ENCODE assay signal across 14 mouse cellular contexts in the genomic region with DNA sequence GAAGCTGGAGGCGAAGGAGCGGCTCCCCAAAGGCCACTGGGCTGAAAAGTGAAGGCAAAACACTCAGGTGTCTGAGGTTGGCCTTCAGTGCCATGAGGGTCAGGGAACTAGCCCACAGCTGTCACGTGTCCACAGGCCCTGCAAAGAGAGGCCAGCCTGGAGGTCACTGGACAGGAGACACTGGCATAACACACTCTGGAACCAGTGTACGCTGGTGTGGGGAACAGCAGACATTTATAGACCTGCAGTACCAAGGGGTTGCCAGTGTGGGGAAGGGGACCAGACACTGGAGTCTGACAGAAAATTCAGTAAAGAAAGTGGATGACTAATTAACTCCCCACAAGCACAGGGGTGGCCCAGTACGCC. TPM values are rescaled to one million over a fixed set of nuclear protein-coding genes. Genes with fewer than 3 reads are reported as not detected.
DNase-seq lines count a peak whose midpoint lies in the region; ATAC-seq and TF ChIP-seq lines count a peak whose summit lies in the region.
"Had no signal": no experiment of that assay in that cellular context is flagged by ENCODE, and none has a peak within 500 bp of the region (broad histone marks: within the 10 kb centered on the region; RNA-seq: fewer than 3 reads in every experiment).

No protein-coding gene starts in this region.

- peak; percentile 60; the same call in 1 of the 2 replicates for ATAC-seq in kidney, embryonic 14.5 days (ENCODE audit: low FRiP score, low TSS enrichment)
- 0 out of 2 replicates have a peak, but pooled peaks have one; percentile 21 for ATAC-seq in hindbrain, embryonic 13.5 days (ENCODE audit: low FRiP score)
- ATAC-seq in neural tube, embryonic 11.5 days (ENCODE audit: insufficient read depth, low FRiP score, low TSS enrichment): no peak

- H3K36me3 ChIP-seq in kidney, embryonic 14.5 days (ENCODE audit: control insufficient read depth, insufficient read depth, low read length): no peaks in the 10 kb centered on the region
- H3K36me3 ChIP-seq in hindbrain, embryonic 13.5 days: no peaks in the 10 kb centered on the region
- H3K36me3 ChIP-seq in neural tube, embryonic 11.5 days (ENCODE audit: control insufficient read depth, insufficient read depth, low read length): no peaks in the 10 kb centered on the region
- H3K36me3 ChIP-seq: liver, embryonic 13.5 days; midbrain, embryonic 10.5 days had no signal

- H3K4me2 ChIP-seq in kidney, embryonic 14.5 days (replicated peaks; ENCODE audit: low read depth, low read length): no peak overlapping the region
- H3K4me2 ChIP-seq in hindbrain, embryonic 13.5 days: 0 out of 2 replicates have a peak overlapping the region, but pooled peaks have one; percentile 6
- no peak overlapping the region for H3K4me2 ChIP-seq in neural tube, embryonic 11.5 days (ENCODE audit: low read depth)
- H3K4me2 ChIP-seq: liver, embryonic 13.5 days had no signal

- H3K27ac ChIP-seq in kidney, embryonic 14.5 days (ENCODE audit: low read depth, low read length): peak overlapping the region; percentile 72; the same call in 1 of the 2 replicates
- H3K27ac ChIP-seq in hindbrain, embryonic 13.5 days: peak overlapping the region; percentile 31; the same call in 1 of the 2 replicates
- H3K27ac ChIP-seq in neural tube, embryonic 11.5 days (ENCODE audit: low read depth, low read length): peak overlapping the region; percentile 68
- H3K27ac ChIP-seq in layer of hippocampus, adult 2 months: no peak overlapping the region
- H3K27ac ChIP-seq: liver, embryonic 13.5 days; midbrain, embryonic 10.5 days had no signal

- no peaks in the 10 kb centered on the region for H3K9me3 ChIP-seq in kidney, embryonic 14.5 days (ENCODE audit: control insufficient read depth, low read length)
- H3K9me3 ChIP-seq in hindbrain, embryonic 13.5 days: no peaks in the 10 kb centered on the region
- no peaks in the 10 kb centered on the region for H3K9me3 ChIP-seq in neural tube, embryonic 11.5 days (ENCODE audit: control insufficient read depth, low read length)
- H3K9me3 ChIP-seq: liver, embryonic 13.5 days; midbrain, embryonic 10.5 days had no signal

- H3K27me3 ChIP-seq in kidney, embryonic 14.5 days (ENCODE audit: control insufficient read depth, insufficient read depth, low read length): no peaks in the 10 kb centered on the region
- peaks cover 61% of the 10 kb centered on the region for H3K27me3 ChIP-seq in hindbrain, embryonic 13.5 days
- H3K27me3 ChIP-seq in neural tube, embryonic 11.5 days (ENCODE audit: control insufficient read depth, insufficient read depth, low read length): peaks cover 3% of the 10 kb centered on the region; the same call in 1 of the 2 replicates

- H3K4me3 ChIP-seq in kidney, embryonic 14.5 days (ENCODE audit: low read length): no peak overlapping the region
- no peak overlapping the region for H3K4me3 ChIP-seq in hindbrain, embryonic 13.5 days
- H3K4me3 ChIP-seq in neural tube, embryonic 11.5 days (ENCODE audit: low read depth, low read length): no peak overlapping the region
- no peak overlapping the region for H3K4me3 ChIP-seq in layer of hippocampus, adult 2 months
- H3K4me3 ChIP-seq: liver, embryonic 13.5 days; midbrain, embryonic 10.5 days; myocyte had no signal

- H3K9ac ChIP-seq in kidney, embryonic 14.5 days (ENCODE audit: low read depth, low read length): no peak overlapping the region
- H3K9ac ChIP-seq in hindbrain, embryonic 13.5 days: 0 out of 2 replicates have a peak overlapping the region, but pooled peaks have one; percentile 25
- no peak overlapping the region for H3K9ac ChIP-seq in neural tube, embryonic 11.5 days (ENCODE audit: low read length)
- H3K9ac ChIP-seq: liver, embryonic 13.5 days had no signal

- TF ChIP-seq CTCF in layer of hippocampus, adult 2 months (conservative IDR thresholded peaks at IDR 0.05): no peak

- H3K4me1 ChIP-seq in kidney, embryonic 14.5 days (ENCODE audit: control insufficient read depth, insufficient read depth, low read length): peaks cover 40% of the 10 kb centered on the region
- peaks cover 46% of the 10 kb centered on the region for H3K4me1 ChIP-seq in hindbrain, embryonic 13.5 days (replicated peaks)
- H3K4me1 ChIP-seq in neural tube, embryonic 11.5 days (ENCODE audit: control insufficient read depth, insufficient read depth, low read length): peaks cover 48% of the 10 kb centered on the region

- 24% methylated on average over 5 of the region's 5 CpGs for WGBS in kidney, embryonic 14.5 days
- WGBS in hindbrain, embryonic 13.5 days: 27% methylated on average over 5 of the region's 5 CpGs
- WGBS in neural tube, embryonic 11.5 days: 20% methylated on average over 5 of the region's 5 CpGs

- peak; percentile 57 for DNase-seq in embryo, embryonic 10 days (ENCODE audit: low spot score)
- no peak for DNase-seq in embryo, embryonic 9.5 days (ENCODE audit: extremely low spot score)
- no peak for DNase-seq in kidney, adult 18-20 months
- no peak for DNase-seq in neural tube, embryonic 11.5 days (ENCODE audit: low spot score)
- DNase-seq in layer of hippocampus, adult 2 months (ENCODE audit: low spot score in 2 of 2): no peak
- DNase-seq in gastrocnemius, adult 8-10 months (ENCODE audit: low spot score in 2 of 2): no peak
- DNase-seq: cerebellum, adult 11-12 months; liver, embryonic 13.5 days; spleen, adult 18-20 months had no signal

RNA-seq across cellular contexts. Expression of gene Ngfr, which starts 8.6 kb away (rescaled TPM):
- polyA plus RNA-seq in kidney, embryonic 14.5 days (2014; fragmentation: Nextera tagmentation; extraction: Ambion mirVana): 16.8 and 23.4 TPM in 2 replicates
- polyA plus RNA-seq in hindbrain, embryonic 13.5 days (2015; fragmentation: Nextera tagmentation; extraction: Ambion mirVana): 41.4 and 45.5 TPM in 2 replicates
- polyA plus RNA-seq in neural tube, embryonic 11.5 days (2014; fragmentation: Nextera tagmentation; extraction: Ambion mirVana): 92.0 and 97.6 TPM in 2 replicates
- total RNA-seq in layer of hippocampus, adult 2 months (2021): 1 to 10 TPM; 1.3 TPM
- total RNA-seq in gastrocnemius, adult 8-10 months (2022): 1 to 10 TPM in 1 of 4 experiments, under 1 TPM in 3; 0.12 to 1.0 (median 0.29) TPM
- total RNA-seq: CH12.LX had no signal
